Mouse (Mus musculus) heart, postnatal 0 days (tissue): ENCODE results near the gene Adarb2.

Experiments
- CTCF ChIP-seq: IDR thresholded peaks from 2 replicates; pipeline ENCODE4 v1.5.1; 2016; ENCODE audit warnings: antibody characterized with exemption, control low read depth, low read depth
- EP300 ChIP-seq: IDR thresholded peaks from 2 replicates; pipeline ENCODE4 v1.6.1; 2016; ENCODE audit warnings: antibody characterized with exemption, low read depth

DNA sequence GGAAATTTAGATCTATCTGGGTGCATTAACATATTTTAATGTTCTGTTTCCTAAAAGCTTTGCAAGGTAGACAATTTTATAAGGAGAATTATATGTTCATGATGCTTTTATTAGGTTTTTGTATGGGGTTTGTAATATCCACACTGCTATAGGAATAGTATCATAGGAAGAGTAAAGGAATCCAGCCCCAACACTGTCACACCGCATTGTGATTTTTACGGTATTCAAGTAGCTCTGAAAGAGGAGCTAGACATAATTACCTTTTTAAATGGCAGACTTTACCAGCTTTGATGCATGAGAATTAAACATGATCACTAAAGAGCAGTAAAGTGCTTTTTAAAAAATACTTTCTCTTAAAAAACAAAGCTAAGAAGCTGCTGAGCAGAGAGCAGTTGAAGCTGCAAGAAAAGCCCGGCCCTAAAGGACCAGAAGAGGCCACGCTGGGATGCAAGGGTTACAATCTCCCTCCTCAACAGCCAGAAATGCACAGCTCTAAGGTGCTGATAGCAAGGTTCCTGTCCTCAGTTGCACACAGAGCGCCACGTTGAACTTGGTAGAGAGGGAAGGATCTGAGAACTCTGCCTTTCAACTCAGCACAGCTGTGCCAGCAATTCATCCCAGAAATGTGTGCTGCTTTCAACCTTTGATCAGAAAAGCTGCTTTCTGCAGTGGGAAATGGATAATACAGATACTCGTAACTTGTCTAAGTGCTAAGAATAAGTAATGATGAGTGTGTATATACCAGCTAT, 308.6 kb downstream of the Adarb2 start:
- TF ChIP-seq EP300 (no peak), CTCF (no peak)
